Mouse (Mus musculus) CH12.LX (cell line): ENCODE data around the gene Gpat2.

Experiments
- HCFC1 ChIP-seq: IDR thresholded peaks from 2 replicates; pipeline ENCODE4 v1.6.1; 2012; ENCODE audit warnings: low read depth, mild to moderate bottlenecking, inconsistent platforms, low read length, improper control_type of control experiment
- MAFK ChIP-seq: IDR thresholded peaks from 2 replicates; pipeline ENCODE4 v1.6.1; 2011; ENCODE audit warnings: low read length, improper control_type of control experiment; ENCODE audit not compliant: insufficient replicate concordance
- NRF1 ChIP-seq: IDR thresholded peaks from 2 replicates; pipeline ENCODE4 v1.6.1; 2014; ENCODE audit warnings: low read depth, mild to moderate bottlenecking, inconsistent platforms, low read length, improper control_type of control experiment, moderate library complexity
- POLR2A ChIP-seq: IDR thresholded peaks from 2 replicates; pipeline ENCODE4 v1.6.1; 2011; ENCODE audit warnings: low read depth, mild to moderate bottlenecking, improper control_type of control experiment, low read length

DNA sequence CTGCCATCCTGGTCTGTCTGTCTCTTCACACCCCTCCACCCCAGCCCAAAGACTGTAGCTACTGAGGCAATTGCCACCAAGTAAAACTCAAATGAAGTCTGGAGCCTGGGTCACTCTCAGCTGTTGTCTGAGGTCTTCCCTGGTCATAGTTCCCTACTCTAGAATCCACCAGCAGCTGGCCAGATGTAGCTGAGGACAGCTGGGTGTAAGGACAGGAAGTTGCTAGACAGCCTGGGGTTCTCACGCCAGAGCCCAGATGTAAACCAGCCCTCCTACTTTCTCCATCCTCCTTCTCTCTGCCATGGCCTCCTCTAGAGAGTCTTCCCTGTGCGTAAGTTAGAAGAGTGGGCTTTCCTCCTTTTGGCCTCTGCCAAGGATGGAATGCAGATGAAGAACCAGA lies 37.5 kb upstream of the Gpat2 start:
- TF ChIP-seq POLR2A (no peak), NRF1 (no peak), HCFC1 (no peak), MAFK (no peak)
